Mouse (Mus musculus): ENCODE data around the gene Mlycd.

Mlycd gene

GRCm38 (mm10) chr8:119432372-119432771 lies 37.7 kb downstream of the Mlycd start:
- no peak for DNase-seq (ENCODE audit: inconsistent ontology term)

GRCm38 (mm10) chr8:119433582-119434174 lies 39.0 kb downstream of the Mlycd start, which contains the start of gene Osgin1:
Gene Osgin1 (plus strand): TSS chr8:119434124.
- no peak for DNase-seq (ENCODE audit: inconsistent ontology term)

- no peak for DNase-seq (ENCODE audit: inconsistent ontology term)
These were observed 39.9 kb downstream of the Mlycd start for GRCm38 (mm10) chr8:119434569-119434968.

GRCm38 (mm10) chr8:119435527-119435926 lies 40.8 kb downstream of the Mlycd start:
- DNase-seq (ENCODE audit: inconsistent ontology term), result no peak

DNA sequence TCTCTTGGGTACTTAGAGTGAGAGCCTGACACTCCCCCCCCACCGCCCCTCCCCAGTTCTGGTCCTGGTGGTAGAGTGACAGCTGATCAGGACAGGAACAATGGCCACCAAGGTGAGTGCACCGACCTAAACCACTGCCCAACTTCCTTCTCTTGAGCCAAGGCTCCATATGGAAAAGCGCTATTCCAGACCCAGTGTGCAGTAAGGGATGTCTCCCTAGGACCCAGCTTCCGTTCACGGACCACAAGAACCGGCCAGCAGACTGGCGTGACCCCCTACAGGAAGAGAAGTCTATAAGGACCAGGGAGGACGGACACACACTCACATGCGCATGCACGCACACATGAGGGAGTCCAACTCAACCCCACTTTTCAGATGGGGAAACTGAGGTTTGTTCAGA lies 41.7 kb downstream of the Mlycd start:
- no peak for DNase-seq (ENCODE audit: inconsistent ontology term)

GRCm38 (mm10) chr8:119436933-119437332 lies 42.3 kb downstream of the Mlycd start:
- DNase-seq (ENCODE audit: inconsistent ontology term), result peak; percentile 89

DNA sequence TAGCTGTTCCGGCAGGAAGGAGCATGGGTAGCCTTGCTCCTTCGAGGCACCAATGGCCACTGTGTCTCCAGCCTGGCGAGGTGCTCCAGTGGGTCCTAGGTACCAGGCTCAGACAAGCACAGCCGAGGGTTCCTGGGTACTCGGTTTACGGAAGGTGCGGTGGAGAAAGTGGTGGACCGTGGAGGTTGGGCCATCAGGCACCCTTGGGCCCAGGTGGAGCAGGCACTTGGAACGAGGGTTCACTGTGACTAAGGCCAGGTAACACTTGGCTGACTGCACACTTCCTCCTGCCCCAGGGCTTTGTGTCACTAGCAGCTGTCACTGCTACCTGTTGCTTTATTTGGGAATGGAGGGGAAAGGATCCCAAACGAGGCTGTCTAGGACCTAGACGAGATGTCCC lies 42.8 kb downstream of the Mlycd start:
- no peak for DNase-seq (ENCODE audit: inconsistent ontology term)

DNA sequence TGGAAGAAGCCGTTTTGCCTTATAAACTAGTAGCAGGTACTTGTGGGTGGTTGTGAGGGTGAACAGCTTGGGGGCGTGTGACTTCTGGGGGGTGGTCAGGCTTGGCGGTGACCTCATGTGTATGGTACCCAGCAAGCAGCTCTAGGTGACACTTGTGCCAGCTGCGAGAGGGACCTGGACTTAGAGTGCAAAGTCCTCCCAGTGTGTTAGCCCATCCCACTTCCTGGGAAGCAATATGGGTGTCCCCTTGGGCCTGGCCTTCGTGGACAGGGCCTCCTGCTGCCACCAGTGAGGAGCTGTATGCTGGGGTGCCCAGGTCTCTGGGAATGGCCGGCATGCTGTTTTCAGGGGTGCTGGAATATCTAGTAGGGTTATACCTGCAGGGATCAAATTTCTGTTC lies 44.2 kb downstream of the Mlycd start:
- no peak for DNase-seq (ENCODE audit: inconsistent ontology term)

DNA sequence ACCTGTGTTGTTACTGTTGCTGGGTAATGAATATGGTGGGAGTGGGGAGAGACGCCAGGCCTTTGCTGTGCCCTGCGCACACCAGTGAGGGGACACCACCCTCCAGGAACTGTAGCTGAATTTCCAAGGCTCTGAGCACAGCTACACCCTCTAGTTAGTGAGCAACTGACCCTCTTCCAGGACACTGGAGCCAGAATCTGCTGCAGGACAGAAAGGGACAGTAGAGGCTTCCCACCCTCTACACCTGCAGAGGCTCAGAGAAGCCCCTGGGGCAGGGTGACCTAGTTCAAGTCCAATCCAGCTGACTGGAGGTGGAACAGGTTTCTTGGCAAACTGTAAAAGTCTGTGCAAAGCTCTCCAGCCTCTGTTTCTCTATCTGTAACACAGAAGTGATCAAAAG lies 44.7 kb downstream of the Mlycd start:
- no peak for DNase-seq (ENCODE audit: inconsistent ontology term)

DNA sequence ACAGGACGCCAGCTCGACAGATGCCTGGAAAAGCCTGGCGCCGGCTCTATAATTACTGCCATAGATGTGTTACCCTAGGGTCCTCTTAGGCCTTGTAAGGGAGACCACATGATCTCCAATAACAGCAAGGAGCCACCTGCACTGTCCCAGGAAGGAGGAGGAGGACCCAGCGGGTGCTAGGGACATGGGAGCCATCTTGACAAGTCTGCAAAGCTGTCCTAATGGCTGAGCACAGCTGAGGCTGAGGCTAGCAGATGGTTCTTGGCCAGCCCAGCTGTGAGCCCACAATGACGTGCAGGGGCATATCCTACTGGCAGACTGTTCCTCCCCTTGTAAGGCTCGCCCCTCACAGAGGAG lies 45.2 kb downstream of the Mlycd start:
- DNase-seq (ENCODE audit: inconsistent ontology term), result no peak

DNA sequence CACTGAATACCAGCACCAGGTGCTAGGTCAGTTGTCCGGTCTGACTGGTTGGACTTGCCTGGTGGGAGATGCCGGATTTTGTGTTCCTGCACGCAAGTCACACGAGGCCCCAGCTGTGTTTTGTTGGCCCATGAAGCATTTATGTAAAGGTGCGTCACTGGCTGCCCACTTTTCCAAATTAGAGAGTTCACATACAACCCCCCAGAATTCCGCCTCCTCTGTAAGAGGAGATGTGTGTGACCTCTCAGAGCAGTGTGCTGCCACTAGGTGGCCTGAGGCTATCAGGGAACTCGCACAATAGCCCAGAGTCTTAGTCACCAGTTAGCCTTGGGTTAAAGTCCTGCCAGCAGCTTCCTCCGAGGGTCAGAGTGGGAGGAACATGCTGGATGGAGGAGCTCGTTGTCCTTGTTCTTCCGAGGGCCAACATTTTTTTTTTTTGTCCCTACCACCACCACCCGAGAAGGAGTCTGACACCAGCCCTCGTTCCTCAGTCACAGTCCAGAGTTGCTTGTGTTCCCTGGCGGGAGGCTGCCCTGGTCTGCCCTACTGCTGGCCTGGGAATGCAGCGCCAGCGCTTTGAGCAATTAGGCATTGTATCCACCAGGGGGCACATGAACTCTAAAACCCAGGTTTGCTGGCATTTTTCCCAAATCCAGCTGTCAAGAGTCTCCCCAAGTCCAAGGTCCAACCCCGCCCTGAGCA lies 45.7 kb downstream of the Mlycd start:
- peak; percentile 88 for DNase-seq (ENCODE audit: inconsistent ontology term)

DNA sequence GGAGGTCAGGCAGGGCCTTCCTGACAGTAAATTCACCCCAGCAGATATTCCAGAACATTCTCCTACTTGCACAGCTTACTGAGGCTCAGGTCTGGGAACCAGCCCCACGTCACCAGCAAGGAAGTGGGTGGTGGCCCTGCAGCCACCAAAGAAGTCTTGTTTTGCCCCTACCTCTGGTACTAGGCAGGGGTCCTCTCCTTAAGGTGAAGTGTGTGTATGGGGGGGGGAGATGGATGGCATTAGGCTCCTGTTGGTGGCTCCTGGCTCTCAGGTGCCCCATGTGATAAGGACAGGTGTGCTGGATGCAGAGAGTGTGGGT lies 46.2 kb downstream of the Mlycd start:
- DNase-seq (ENCODE audit: inconsistent ontology term), result no peak

- no peak for DNase-seq (ENCODE audit: inconsistent ontology term)
These were observed 47.3 kb downstream of the Mlycd start for GRCm38 (mm10) chr8:119442013-119442412.

- no peak for DNase-seq (ENCODE audit: inconsistent ontology term)
These were observed 48.3 kb downstream of the Mlycd start for GRCm38 (mm10) chr8:119442970-119443369.

GRCm38 (mm10) chr8:119446211-119446989 lies 51.7 kb downstream of the Mlycd start, which contains the start of gene Necab2:
Gene Necab2 (plus strand): TSS chr8:119446719.
- peak; percentile 81 for DNase-seq (ENCODE audit: inconsistent ontology term)

DNA sequence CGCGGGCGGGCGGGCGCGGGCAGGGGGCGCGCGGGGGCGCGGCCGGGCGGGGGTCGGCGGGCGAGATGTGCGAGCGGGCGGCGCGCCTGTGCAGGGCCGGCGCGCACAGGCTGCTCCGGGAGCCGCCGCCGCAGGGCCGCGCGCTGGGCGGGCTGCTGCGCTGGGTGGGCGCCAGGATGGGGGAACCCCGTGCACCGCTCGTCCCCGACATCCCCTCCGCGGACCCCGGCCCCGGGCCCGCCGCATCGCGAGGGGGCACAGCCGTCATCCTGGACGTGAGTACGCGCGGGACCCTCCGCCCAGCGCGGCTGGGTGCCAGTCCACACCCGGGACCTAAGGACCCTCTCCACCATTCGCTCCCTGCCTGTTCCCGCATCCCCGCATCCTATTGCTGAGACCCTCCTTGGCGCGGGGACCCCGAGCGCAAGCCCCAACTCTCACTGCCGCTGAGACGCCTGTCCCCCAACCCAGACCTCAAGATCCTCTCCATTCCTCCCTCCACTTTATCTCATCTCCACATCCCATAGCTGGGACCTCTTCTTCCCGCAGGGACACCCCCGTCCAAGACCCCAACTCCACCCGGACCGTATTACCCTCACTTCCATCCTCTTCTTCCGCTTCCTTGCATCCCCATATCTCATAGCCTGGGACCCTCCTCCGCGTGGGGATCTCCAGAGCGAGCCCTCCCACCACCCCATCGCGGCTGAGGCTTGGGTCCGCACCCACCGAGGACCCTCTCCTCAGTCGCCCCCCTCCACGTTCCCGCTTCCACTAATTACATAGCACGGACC lies 52.5 kb downstream of the Mlycd start:
- DNase-seq (ENCODE audit: inconsistent ontology term), result no peak

- DNase-seq (ENCODE audit: inconsistent ontology term), result no peak
These were observed 53.1 kb downstream of the Mlycd start for GRCm38 (mm10) chr8:119447781-119448170.

- no peak for DNase-seq (ENCODE audit: inconsistent ontology term)
These were observed 54.9 kb downstream of the Mlycd start for GRCm38 (mm10) chr8:119449627-119450026.

DNA sequence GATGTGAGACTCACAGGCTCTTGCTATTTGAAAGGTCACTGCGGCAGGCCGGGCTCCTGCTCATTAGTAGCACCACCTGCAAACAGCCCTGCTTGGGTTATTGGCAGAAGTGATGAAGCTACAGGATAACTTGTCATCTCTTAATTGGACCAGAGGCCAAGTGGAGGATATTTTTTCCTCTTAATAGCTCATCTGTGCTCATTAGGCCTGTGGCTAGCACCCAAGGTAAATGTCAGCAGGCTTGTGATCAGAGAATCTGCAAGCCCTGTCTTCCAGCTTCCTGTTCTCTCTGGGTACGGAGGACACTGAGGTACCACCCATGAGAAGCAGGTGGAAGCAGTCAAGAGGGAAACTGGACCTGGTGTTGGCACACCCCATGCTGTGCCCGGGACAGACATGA lies 56.5 kb downstream of the Mlycd start:
- DNase-seq (ENCODE audit: inconsistent ontology term), result peak; percentile 72

DNA sequence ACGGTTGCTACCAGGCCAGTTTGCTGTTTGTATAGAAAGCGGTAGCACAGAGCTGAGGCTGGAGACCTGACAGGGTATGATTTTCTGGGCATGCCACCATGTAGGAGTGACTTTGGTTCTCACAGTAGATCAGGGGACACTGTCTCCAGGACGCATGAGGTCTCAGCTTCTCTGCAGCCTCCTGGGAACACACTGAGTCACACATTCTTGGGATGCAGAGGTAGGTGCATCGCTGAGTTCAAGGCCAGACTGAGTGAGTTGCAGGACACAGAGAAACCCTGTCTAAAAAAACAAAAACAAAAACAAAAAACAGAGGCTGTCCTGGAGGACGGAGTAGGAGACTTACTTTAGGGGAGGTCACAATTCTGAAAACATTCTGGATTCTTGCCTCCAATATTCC lies 58.2 kb downstream of the Mlycd start:
- no peak for DNase-seq (ENCODE audit: inconsistent ontology term)

DNA sequence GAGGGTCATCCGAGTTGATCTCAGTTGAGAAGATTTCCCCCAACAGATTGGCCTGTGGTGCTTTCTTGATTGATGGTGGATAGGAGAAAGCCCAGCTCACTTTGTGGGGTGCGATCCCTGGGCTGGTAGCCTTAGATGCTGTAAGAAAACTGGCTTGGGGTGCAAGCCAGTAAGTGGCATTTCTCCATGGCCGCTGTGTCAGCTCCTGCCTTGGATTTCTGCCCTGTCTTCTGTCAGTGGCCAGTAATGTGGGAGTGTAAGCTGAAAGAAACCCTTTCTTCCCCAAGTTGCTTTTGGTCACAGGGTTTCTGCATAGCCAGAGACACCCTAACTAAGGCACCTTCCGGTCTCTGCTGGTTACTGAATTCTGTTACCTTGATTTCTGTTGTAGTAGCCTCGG lies 61.4 kb downstream of the Mlycd start:
- DNase-seq (ENCODE audit: inconsistent ontology term), result no peak

GRCm38 (mm10) chr8:119459724-119460123 lies 65.0 kb downstream of the Mlycd start:
- no peak for DNase-seq (ENCODE audit: inconsistent ontology term)
